Mouse (Mus musculus) heart, embryonic 16.5 days (tissue): ENCODE results near the gene Anxa3. TPM values are rescaled to one million over a fixed set of nuclear protein-coding genes. Genes with fewer than 3 reads are reported as not detected.

ENCODE experiments used
- ATAC-seq: fragments of 200-750 bp; cut with Nextera tagmentation; replicated peaks from 2 replicates; pipeline ENCODE4 v1.8.0; 2017; ENCODE audit warnings: moderate number of reproducible peaks; ENCODE audit not compliant: insufficient read depth, low FRiP score; ENCODE audit errors: extremely low read depth
- H3K27ac ChIP-seq: fragments of 300-500 bp; sonication (generic); 2 replicates; pipeline ENCODE4 v1.5.1; 2014; ENCODE audit warnings: mild to moderate bottlenecking, low read length, control low read depth, moderate library complexity
- H3K27me3 ChIP-seq: fragments of 300-500 bp; sonication (generic); 2 replicates; pipeline ENCODE4 v1.6.1; 2014; ENCODE audit warnings: low read length, mixed read lengths; ENCODE audit not compliant: control insufficient read depth, insufficient read depth
- H3K36me3 ChIP-seq: fragments of 300-500 bp; sonication (generic); 2 replicates; pipeline ENCODE4 v1.6.1; 2014; ENCODE audit not compliant: control insufficient read depth, insufficient read depth
- H3K4me1 ChIP-seq: fragments of 300-500 bp; sonication (generic); 2 replicates; pipeline ENCODE4 v1.6.1; 2014; ENCODE audit warnings: low read length, mixed read lengths; ENCODE audit not compliant: control insufficient read depth, insufficient read depth
- H3K4me2 ChIP-seq: fragments of 300-500 bp; sonication (generic); 2 replicates; pipeline ENCODE4 v1.6.1; 2014; ENCODE audit warnings: low read depth, mild to moderate bottlenecking, control low read depth, low read length
- H3K4me3 ChIP-seq: fragments of 300-500 bp; sonication (generic); 2 replicates; pipeline ENCODE4 v1.5.1; 2014; ENCODE audit warnings: mild to moderate bottlenecking, control low read depth, low read length
- H3K9ac ChIP-seq: fragments of 300-500 bp; sonication (generic); 2 replicates; pipeline ENCODE4 v1.6.1; 2014; ENCODE audit warnings: low read length, control low read depth
- H3K9me3 ChIP-seq: fragments of 300-500 bp; sonication (generic); replicated peaks from 2 replicates; pipeline ENCODE4 v1.6.1; 2016; ENCODE audit warnings: low read length; ENCODE audit not compliant: control insufficient read depth
- WGBS: fragments of 180-500 bp; shearing (Covaris S2); extraction: QIAGEN DNeasy Blood & Tissue Kit; methylation state at CpG from one replicate; pipeline ENCODE4 v1.1.7; 2014; 5-methylcytosine and 5-hydroxymethylcytosine counted together
- polyA plus RNA-seq: library from polyadenylated mRNA; unstranded; fragments of >200 nt; fragmentation: Nextera tagmentation; extraction: Ambion mirVana; gene quantifications from 2 replicates; pipeline ENCODE4 v1.2.1, GENCODE M21; 2015

The Anxa3 gene
- polyA plus RNA-seq, 1 experiment from 2014 or later, result 54.2 TPM

DNA sequence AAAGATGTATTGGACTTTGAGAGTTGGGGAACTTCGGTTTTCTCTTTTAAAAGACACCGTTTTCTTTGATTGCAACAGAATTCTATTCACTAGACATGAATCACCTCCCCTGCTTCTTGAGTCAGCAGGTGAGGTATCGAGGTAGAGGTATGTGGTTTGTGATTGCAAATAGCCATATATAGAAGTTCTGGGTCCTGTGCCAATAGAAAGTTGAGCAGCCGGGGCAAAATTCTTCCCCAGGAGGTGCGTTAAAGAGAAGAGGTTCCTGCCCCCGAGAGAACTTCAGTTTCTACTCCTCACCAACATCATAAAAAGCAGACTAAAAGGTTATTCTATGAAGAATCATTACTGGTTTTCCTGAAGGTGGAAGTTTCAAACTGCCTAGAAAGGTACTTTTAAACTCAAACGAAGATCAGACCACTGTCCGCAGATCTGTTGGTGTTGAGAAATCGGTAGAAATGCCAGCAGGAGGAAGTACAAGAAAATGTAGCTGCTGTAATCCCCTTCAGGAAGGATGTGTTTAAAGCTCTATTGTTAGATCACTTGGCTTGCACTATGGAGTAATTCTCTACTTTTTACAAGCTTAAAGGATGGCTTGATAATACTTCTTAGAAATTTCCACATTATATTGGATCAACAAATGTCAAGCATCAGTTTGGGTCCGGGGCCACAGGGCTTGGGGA is 955 bp downstream of the Anxa3 start:
- Histone ChIP-seq H3K4me2 (peak overlapping the region; percentile 89), H3K36me3 (no peaks in the 10 kb centered on the region), H3K9me3 (no peaks in the 10 kb centered on the region), H3K4me3 (peak overlapping the region; percentile 66), H3K4me1 (no peaks in the 10 kb centered on the region), H3K27ac (0 out of 2 replicates have a peak overlapping the region, but pooled peaks have one; percentile 37), H3K27me3 (no peaks in the 10 kb centered on the region; the same call in 1 of the 2 replicates), H3K9ac (peak overlapping the region; percentile 73)
- no peak for ATAC-seq
- WGBS, result 32% methylated on average over 10 of the region's 10 CpGs

DNA sequence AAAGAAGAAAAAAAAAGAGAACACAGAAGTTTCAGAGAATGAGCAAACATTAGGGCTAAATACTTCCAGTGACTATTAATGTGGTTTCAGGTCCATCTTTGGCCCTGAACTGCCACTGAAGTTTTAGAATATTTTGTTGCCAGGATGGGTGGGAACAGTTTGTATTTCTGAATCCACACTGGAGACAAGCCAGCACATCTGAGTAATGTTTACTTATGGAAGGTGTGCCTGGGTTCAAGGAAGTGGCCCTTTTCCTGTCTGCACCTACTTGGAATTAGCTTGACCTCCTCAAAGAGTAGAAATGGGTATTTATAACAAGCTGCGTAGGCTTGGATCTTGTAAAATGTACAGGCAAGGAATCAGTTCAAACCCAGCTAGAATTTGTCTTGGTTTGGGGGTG is 2.6 kb downstream of the Anxa3 start:
- Histone ChIP-seq H3K4me2 (no peak overlapping the region), H3K4me1 (no peaks in the 10 kb centered on the region)
- WGBS, result 81% methylated on average over 1 of the region's 1 CpGs

DNA sequence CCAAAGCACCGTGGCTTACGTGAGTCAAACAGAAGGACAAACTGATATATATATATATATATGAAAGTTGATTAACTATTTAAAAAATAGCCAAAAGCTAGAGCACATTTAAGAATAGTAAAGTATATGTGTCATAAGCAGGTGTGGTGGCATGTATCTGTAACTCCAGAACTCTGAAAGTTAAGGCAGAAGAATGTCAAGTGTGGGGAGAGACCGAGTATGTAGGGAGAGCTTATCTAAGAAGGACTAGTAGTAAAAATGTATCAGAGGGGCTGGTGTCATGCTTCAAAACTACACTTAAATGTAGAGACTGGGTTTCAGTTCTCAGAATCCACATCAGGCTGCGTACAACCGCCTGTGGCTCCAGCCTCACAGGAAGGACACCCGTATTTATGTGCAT is 4.3 kb downstream of the Anxa3 start:
- no peak overlapping the region for H3K9ac ChIP-seq
- 80% methylated on average over 6 of the region's 6 CpGs for WGBS
- no peak for ATAC-seq
- no peaks in the 10 kb centered on the region; the same call in 1 of the 2 replicates for H3K27me3 ChIP-seq
- no peaks in the 10 kb centered on the region for H3K9me3 ChIP-seq
- no peaks in the 10 kb centered on the region for H3K36me3 ChIP-seq
- H3K4me1 ChIP-seq, result peaks cover 5% of the 10 kb centered on the region
- no peak overlapping the region for H3K27ac ChIP-seq
- no peak overlapping the region for H3K4me2 ChIP-seq
- no peak overlapping the region for H3K4me3 ChIP-seq

More for the DNA sequence above, 2.6 kb downstream of the Anxa3 start:
- H3K4me3 ChIP-seq, result no peak overlapping the region
- no peaks in the 10 kb centered on the region for H3K36me3 ChIP-seq
- H3K27me3 ChIP-seq, result no peaks in the 10 kb centered on the region; the same call in 1 of the 2 replicates
- no peak overlapping the region for H3K9ac ChIP-seq
- H3K27ac ChIP-seq, result no peak overlapping the region
- no peaks in the 10 kb centered on the region for H3K9me3 ChIP-seq
- ATAC-seq, result 0 out of 2 replicates have a peak, but pooled peaks have one; percentile 28

DNA sequence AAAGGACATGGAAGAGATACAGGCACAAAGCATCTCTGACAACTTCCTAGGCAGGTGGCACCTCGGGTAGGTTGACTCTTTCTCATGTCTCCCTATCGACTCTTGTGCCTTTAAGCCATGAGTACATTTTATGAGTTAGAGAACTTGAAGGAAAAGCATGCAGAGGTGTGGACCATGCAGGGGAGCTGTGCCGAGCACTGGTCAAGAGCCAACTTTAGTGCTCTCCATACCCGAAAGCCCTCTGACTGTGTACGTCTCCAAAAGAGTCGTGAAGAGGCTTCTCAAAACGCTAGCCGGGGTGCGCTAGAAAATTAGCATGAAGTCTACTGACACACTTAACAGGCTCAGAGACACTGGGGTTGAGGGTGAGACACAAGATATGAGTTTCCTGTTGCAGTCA is 6.0 kb downstream of the Anxa3 start:
- H3K36me3 ChIP-seq, result no peaks in the 10 kb centered on the region
- no peak overlapping the region for H3K4me2 ChIP-seq
- H3K4me1 ChIP-seq, result peaks cover 9% of the 10 kb centered on the region
- 83% methylated on average over 9 of the region's 9 CpGs for WGBS
- no peak overlapping the region for H3K9ac ChIP-seq
- ATAC-seq, result no peak
- no peak overlapping the region for H3K4me3 ChIP-seq
- H3K27ac ChIP-seq, result no peak overlapping the region
- H3K27me3 ChIP-seq, result no peaks in the 10 kb centered on the region; the same call in 1 of the 2 replicates
- no peaks in the 10 kb centered on the region for H3K9me3 ChIP-seq

DNA sequence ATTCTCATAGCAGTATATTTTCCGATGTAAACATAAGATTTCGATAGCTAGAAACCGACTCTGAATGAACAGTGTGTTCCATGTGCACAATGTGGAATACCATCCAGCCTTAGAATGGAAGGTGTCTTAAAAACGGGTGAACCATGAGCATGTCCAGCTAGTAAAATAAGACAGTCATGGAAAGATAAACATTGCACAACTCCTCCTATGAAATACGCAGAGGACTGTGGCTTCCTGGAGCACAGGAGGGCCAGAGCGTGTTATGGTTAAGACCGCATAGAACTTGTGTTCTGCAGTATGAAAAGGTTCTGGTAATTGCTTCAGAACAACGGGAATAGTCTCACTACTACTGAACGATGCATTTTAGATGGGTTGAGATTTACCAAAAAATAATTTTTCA is 6.8 kb downstream of the Anxa3 start:
- ATAC-seq, result no peak
- Histone ChIP-seq H3K9me3 (no peaks in the 10 kb centered on the region), H3K4me1 (peaks cover 14% of the 10 kb centered on the region), H3K27ac (no peak overlapping the region), H3K27me3 (no peaks in the 10 kb centered on the region; the same call in 1 of the 2 replicates), H3K9ac (no peak overlapping the region), H3K4me2 (no peak overlapping the region), H3K36me3 (no peaks in the 10 kb centered on the region), H3K4me3 (no peak overlapping the region)
- 78% methylated on average over 9 of the region's 9 CpGs for WGBS

DNA sequence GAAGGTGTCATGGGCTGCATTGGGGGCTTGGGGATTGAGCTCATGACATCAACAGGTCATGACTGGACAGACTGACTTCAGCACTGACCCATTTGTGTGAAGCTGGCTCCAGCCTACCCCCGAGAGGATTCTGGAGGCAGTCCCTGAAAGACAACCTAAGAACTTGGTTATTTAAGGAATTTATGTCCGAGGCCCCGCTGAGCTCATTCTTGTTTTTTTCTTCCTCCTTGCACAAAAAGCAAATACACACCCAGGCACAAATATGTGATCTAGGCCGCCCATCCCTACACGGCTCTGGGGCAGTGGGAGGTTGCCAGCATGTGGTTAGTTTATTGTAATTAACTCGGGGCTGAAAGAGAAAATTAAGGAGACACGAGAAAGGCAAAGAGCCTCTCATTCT is 9.0 kb downstream of the Anxa3 start:
- Histone ChIP-seq H3K27me3 (no peaks in the 10 kb centered on the region), H3K9me3 (no peaks in the 10 kb centered on the region), H3K9ac (no peak overlapping the region), H3K4me2 (no peak overlapping the region), H3K27ac (peak overlapping the region; percentile 61), H3K36me3 (no peaks in the 10 kb centered on the region), H3K4me3 (no peak overlapping the region), H3K4me1 (peaks cover 17% of the 10 kb centered on the region)
- ATAC-seq, result no peak
- 34% methylated on average over 7 of the region's 7 CpGs for WGBS

DNA sequence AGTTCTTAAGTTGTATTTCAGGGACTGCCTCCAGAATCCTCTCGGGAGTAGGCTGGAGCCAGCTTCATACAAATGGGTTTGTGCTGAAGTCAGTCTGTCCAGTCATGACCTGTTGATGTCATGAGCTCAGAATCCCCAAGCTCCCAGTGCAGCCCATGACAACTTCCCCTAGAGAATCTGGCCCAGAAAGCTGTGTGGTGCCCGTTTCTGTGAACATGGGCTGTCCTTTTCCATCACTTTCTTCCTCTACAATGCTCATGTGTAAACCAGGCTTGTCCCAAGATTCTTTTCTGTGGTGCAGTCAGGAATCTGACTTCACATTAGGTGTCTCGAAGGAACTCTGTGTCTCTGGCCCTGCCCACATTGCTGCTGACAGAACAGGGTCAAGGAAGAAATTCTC is 10.0 kb downstream of the Anxa3 start:
- no peak overlapping the region for H3K4me3 ChIP-seq
- H3K36me3 ChIP-seq, result no peaks in the 10 kb centered on the region
- H3K27me3 ChIP-seq, result no peaks in the 10 kb centered on the region
- H3K27ac ChIP-seq, result 0 out of 2 replicates have a peak overlapping the region, but pooled peaks have one; percentile 41
- no peak for ATAC-seq
- no peaks in the 10 kb centered on the region for H3K9me3 ChIP-seq
- H3K9ac ChIP-seq, result no peak overlapping the region
- WGBS, result 45% methylated on average over 3 of the region's 3 CpGs
- H3K4me1 ChIP-seq, result peaks cover 17% of the 10 kb centered on the region
- no peak overlapping the region for H3K4me2 ChIP-seq

DNA sequence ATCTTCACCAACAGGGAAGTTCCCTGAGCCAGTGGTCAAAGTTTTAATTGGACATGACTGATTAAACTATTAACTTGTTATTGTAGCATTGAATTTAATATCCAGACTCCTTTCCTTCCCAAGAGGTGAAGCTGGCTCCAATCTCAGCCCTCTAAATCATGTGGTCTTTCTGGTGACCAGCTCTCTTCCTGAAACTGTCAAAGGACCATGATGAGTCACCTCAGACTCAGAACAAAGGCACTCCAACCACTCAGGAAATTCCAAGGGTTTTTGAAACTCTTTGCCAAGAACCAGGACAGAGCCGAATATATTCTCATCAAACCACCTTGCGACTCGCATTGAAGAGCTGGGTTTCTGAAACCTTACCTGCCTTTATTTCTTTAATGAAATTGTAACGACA is 11.2 kb downstream of the Anxa3 start:
- Histone ChIP-seq H3K4me2 (no peak overlapping the region), H3K9ac (no peak overlapping the region), H3K27ac (no peak overlapping the region), H3K4me3 (no peak overlapping the region), H3K27me3 (no peaks in the 10 kb centered on the region), H3K9me3 (no peaks in the 10 kb centered on the region), H3K4me1 (peaks cover 21% of the 10 kb centered on the region), H3K36me3 (no peaks in the 10 kb centered on the region)
- WGBS, result 35% methylated on average over 4 of the region's 4 CpGs
- ATAC-seq, result peak; percentile 68; the same call in 1 of the 2 replicates

DNA sequence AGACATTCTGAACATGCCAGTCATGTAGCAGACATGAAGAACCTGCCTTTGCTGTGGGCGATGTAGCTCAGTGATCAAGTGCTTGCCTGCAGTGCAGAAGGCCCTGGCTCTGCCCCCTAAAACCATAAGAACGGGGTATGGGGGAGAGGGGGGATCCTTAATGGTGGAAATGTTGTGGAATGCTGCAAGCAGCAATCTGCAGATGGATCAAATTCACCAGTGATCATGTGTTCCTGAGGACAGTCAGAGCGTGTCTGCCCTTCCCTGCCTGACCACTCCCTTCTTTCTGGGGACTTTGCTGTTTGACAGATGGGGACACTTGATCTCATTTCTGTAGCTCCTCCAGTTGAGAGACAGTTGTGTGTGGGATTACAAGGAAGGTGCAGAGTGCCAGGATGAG is 11.7 kb downstream of the Anxa3 start:
- Histone ChIP-seq H3K4me2 (no peak overlapping the region), H3K36me3 (no peaks in the 10 kb centered on the region), H3K9ac (no peak overlapping the region), H3K9me3 (no peaks in the 10 kb centered on the region), H3K27ac (no peak overlapping the region), H3K4me3 (no peak overlapping the region), H3K27me3 (no peaks in the 10 kb centered on the region), H3K4me1 (peaks cover 21% of the 10 kb centered on the region)
- WGBS, result 77% methylated on average over 3 of the region's 3 CpGs
- ATAC-seq, result no peak
